Mouse (Mus musculus): Measurements from ENCODE around the gene Gp1bb. TPM values are rescaled to one million over a fixed set of nuclear protein-coding genes. Genes with fewer than 3 reads are reported as not detected.
A peak's percentile ranks its signal among the peaks of the same experiment; 100 is the strongest.

The Gp1bb gene
- polyA plus RNA-seq, 1 experiment from 2014 or later = 8.8 TPM

GRCm38 (mm10) chr16:18629390-18630231, 7.4 kb upstream of the Gp1bb start, which contains the start of gene Sept5:
Sept5 (minus strand) TSS chr16:18629954.
- TF ChIP-seq CTCF (IDR thresholded peaks at IDR 0.05) = no peak
- TF ChIP-seq EP300 (IDR thresholded peaks at IDR 0.05) = no peak
- 2% methylated on average over 31 of the region's 93 CpGs for WGBS
- H3K4me3 ChIP-seq (ENCODE audit: low read depth, low read length) = peak within 1 kb of the TSS; percentile 62

GRCm38 (mm10) chr16:18628948-18629340, 6.7 kb upstream of the Gp1bb start:
- Histone ChIP-seq H3K9me3 (ENCODE audit: low read length) (no peaks in the 10 kb centered on the region), H3K27ac (ENCODE audit: low read length) (no peak overlapping the region), H3K4me1 (ENCODE audit: insufficient read depth, low read depth, low read length) (0 out of 2 replicates have a peak, but pooled peaks cover 5% of the 10 kb centered on the region), H3K9ac (replicated peaks; ENCODE audit: low read depth) (no peak overlapping the region), H3K27me3 (replicated peaks; ENCODE audit: insufficient read depth, low read length) (peaks cover 15% of the 10 kb centered on the region; the same call in 1 of the 2 replicates), H3K4me3 (ENCODE audit: low read depth, low read length) (peak overlapping the region; percentile 62; the same call in 1 of the 2 replicates), H3K4me2 (replicated peaks; ENCODE audit: low read depth, low read length) (peak overlapping the region; percentile 99), H3K36me3 (ENCODE audit: insufficient read depth, low read length) (no peaks in the 10 kb centered on the region)
- ATAC-seq (no peak), DNase-seq (ENCODE audit: low spot score) (no peak)
- WGBS = 24% methylated on average over 2 of the region's 2 CpGs
- TF ChIP-seq EP300 (IDR thresholded peaks at IDR 0.05) = no peak
- TF ChIP-seq CTCF (IDR thresholded peaks at IDR 0.05) = no peak

More at GRCm38 (mm10) chr16:18629390-18630231, 7.4 kb upstream of the Gp1bb start, which contains the start of gene Sept5:
- Histone ChIP-seq H3K27me3 (replicated peaks; ENCODE audit: insufficient read depth, low read length) (peaks cover 14% of the 10 kb centered on the region; the same call in 1 of the 2 replicates), H3K4me1 (ENCODE audit: insufficient read depth, low read depth, low read length) (0 out of 2 replicates have a peak, but pooled peaks cover 5% of the 10 kb centered on the region), H3K9me3 (ENCODE audit: low read length) (no peaks in the 10 kb centered on the region), H3K4me2 (replicated peaks; ENCODE audit: low read depth, low read length) (peak within 1 kb of the TSS; percentile 99), H3K27ac (ENCODE audit: low read length) (no peak within 1 kb of the TSS), H3K9ac (replicated peaks; ENCODE audit: low read depth) (peak within 1 kb of the TSS; percentile 62), H3K36me3 (ENCODE audit: insufficient read depth, low read length) (no peaks in the 10 kb centered on the region)
- peak; percentile 62 for DNase-seq (ENCODE audit: low spot score)
- ATAC-seq = peak; percentile 72

- H3K36me3 ChIP-seq (ENCODE audit: insufficient read depth, low read length) = no peaks in the 10 kb centered on the region
- H3K27me3 ChIP-seq (replicated peaks; ENCODE audit: insufficient read depth, low read length) = peaks cover 15% of the 10 kb centered on the region; the same call in 1 of the 2 replicates
- TF ChIP-seq CTCF (IDR thresholded peaks at IDR 0.05) = no peak
- no peak for TF ChIP-seq EP300 (IDR thresholded peaks at IDR 0.05)
- no peak overlapping the region for H3K9ac ChIP-seq (replicated peaks; ENCODE audit: low read depth)
- H3K9me3 ChIP-seq (ENCODE audit: low read length) = no peaks in the 10 kb centered on the region
- WGBS = 79% methylated on average over 7 of the region's 7 CpGs
- DNase-seq (ENCODE audit: low spot score) (no peak), ATAC-seq (no peak)
- peak overlapping the region; percentile 99 for H3K4me2 ChIP-seq (replicated peaks; ENCODE audit: low read depth, low read length)
- peak overlapping the region; percentile 62; the same call in 1 of the 2 replicates for H3K4me3 ChIP-seq (ENCODE audit: low read depth, low read length)
- 0 out of 2 replicates have a peak, but pooled peaks cover 5% of the 10 kb centered on the region for H3K4me1 ChIP-seq (ENCODE audit: insufficient read depth, low read depth, low read length)
- no peak overlapping the region for H3K27ac ChIP-seq (ENCODE audit: low read length)
These were observed 6.2 kb upstream of the Gp1bb start for GRCm38 (mm10) chr16:18628206-18628947.

GRCm38 (mm10) chr16:18627163-18627562, 5.0 kb upstream of the Gp1bb start:
- H3K4me1 ChIP-seq (ENCODE audit: insufficient read depth, low read depth, low read length) = 0 out of 2 replicates have a peak, but pooled peaks cover 5% of the 10 kb centered on the region
- TF ChIP-seq EP300 (IDR thresholded peaks at IDR 0.05) = no peak
- TF ChIP-seq CTCF (IDR thresholded peaks at IDR 0.05) = no peak

GRCm38 (mm10) chr16:18626376-18626878, 4.2 kb upstream of the Gp1bb start, which contains the start of gene Gm49601:
Gm49601 (minus strand) TSS chr16:18626427.
- under 1% methylated on average over 34 of the region's 65 CpGs for WGBS
- peaks cover 32% of the 10 kb centered on the region for H3K27me3 ChIP-seq (replicated peaks; ENCODE audit: insufficient read depth, low read length)

More at GRCm38 (mm10) chr16:18627163-18627562, 5.0 kb upstream of the Gp1bb start:
- no peak overlapping the region for H3K27ac ChIP-seq (ENCODE audit: low read length)
- no peaks in the 10 kb centered on the region for H3K9me3 ChIP-seq (ENCODE audit: low read length)
- no peaks in the 10 kb centered on the region for H3K36me3 ChIP-seq (ENCODE audit: insufficient read depth, low read length)
- no peak overlapping the region for H3K4me2 ChIP-seq (replicated peaks; ENCODE audit: low read depth, low read length)
- H3K4me3 ChIP-seq (ENCODE audit: low read depth, low read length) = no peak overlapping the region; the same call in 1 of the 2 replicates
- H3K9ac ChIP-seq (replicated peaks; ENCODE audit: low read depth) = no peak overlapping the region
- DNase-seq (ENCODE audit: low spot score) (no peak), ATAC-seq (no peak)
- WGBS = 56% methylated on average over 3 of the region's 3 CpGs
- peaks cover 25% of the 10 kb centered on the region for H3K27me3 ChIP-seq (replicated peaks; ENCODE audit: insufficient read depth, low read length)

More at GRCm38 (mm10) chr16:18626376-18626878, 4.2 kb upstream of the Gp1bb start, which contains the start of gene Gm49601:
- ATAC-seq (peak; percentile 76), DNase-seq (ENCODE audit: low spot score) (peak; percentile 80)
- peak within 1 kb of the TSS; percentile 76 for H3K4me2 ChIP-seq (replicated peaks; ENCODE audit: low read depth, low read length)
- H3K4me3 ChIP-seq (ENCODE audit: low read depth, low read length) = peak within 1 kb of the TSS; percentile 41
- H3K9ac ChIP-seq (replicated peaks; ENCODE audit: low read depth) = no peak within 1 kb of the TSS
- TF ChIP-seq CTCF (IDR thresholded peaks at IDR 0.05) (peak; percentile 90), EP300 (IDR thresholded peaks at IDR 0.05) (no peak)
- H3K27ac ChIP-seq (ENCODE audit: low read length) = no peak within 1 kb of the TSS
- H3K36me3 ChIP-seq (ENCODE audit: insufficient read depth, low read length) = no peaks in the 10 kb centered on the region
- H3K4me1 ChIP-seq (ENCODE audit: insufficient read depth, low read depth, low read length) = peaks cover 7% of the 10 kb centered on the region
- H3K9me3 ChIP-seq (ENCODE audit: low read length) = no peaks in the 10 kb centered on the region
